Comparison of ENCODE assay signal across 7 mouse cellular contexts in the genomic region with DNA sequence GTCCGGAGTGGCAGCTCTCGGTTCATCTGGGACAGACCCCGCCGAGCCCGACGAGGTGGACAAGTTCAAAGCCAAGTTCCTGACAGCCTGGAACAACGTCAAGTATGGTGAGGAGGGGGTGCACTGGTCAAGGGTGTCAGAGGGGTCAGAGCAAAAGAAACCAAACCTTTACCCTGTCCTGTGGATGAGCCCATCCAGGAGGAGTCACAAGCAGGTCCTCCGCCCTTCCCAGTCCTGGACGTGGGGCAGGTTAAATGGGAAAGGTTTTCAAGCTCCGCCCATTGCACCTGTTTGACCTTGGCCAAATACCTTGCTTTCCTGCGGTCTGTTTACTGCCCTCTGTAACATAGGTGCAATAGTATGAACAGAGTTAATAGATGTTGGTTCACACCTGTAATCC. TPM values are rescaled to one million over a fixed set of nuclear protein-coding genes. Genes with fewer than 3 reads are reported as not detected.
A peak's percentile ranks its signal among the peaks of the same experiment; 100 is the strongest.
DNase-seq lines count a peak whose midpoint lies in the region; ATAC-seq and TF ChIP-seq lines count a peak whose summit lies in the region.

No protein-coding gene starts in this region.

- H3K4me3 ChIP-seq in CH12.LX (replicated peaks in 1 of 3; ENCODE audit: low read depth in 2 of 3, low read length in 2 of 3, poor library complexity in 1 of 3) (peak overlapping the region; percentile 77 to 86 (median 86)), G1E (ENCODE audit: low read depth, low read length) (peak overlapping the region; percentile 90)
- peak overlapping the region; percentile 82 for H3K4me3 ChIP-seq in hindbrain, embryonic 13.5 days
- H3K4me3 ChIP-seq in limb, embryonic 15.5 days = peak overlapping the region; percentile 95
- peak overlapping the region; percentile 80 for H3K4me3 ChIP-seq in small intestine, adult 2 months (ENCODE audit: low read depth, low read length)

- no peak for TF ChIP-seq CTCF in CH12.LX (conservative IDR thresholded peaks at IDR 0.05 in 1 of 2, IDR thresholded peaks at IDR 0.05 in 1 of 2; ENCODE audit: low read depth in 2 of 2, low read length in 2 of 2)
- TF ChIP-seq CTCF in G1E (IDR thresholded peaks at IDR 0.05; ENCODE audit: low read depth, low read length) = no peak
- TF ChIP-seq CTCF in small intestine, adult 2 months (IDR thresholded peaks at IDR 0.05; ENCODE audit: extremely low read depth, insufficient read length, insufficient replicate concordance, low read depth, low read length) = no peak

- no peak for TF ChIP-seq EP300 in CH12.LX (IDR thresholded peaks at IDR 0.05; ENCODE audit: low read length)

- no peak for DNase-seq in CH12.LX (ENCODE audit: extremely low read depth)
- no peak for DNase-seq in G1E (ENCODE audit: low spot score)
- no peak for DNase-seq in left cerebral cortex, postnatal 36 days (ENCODE audit: low spot score in 2 of 2)
- no peak for DNase-seq in urinary bladder, adult 18-20 months (ENCODE audit: low spot score in 2 of 2)

- peak overlapping the region; percentile 96 for H3K9ac ChIP-seq in CH12.LX (ENCODE audit: insufficient read depth, low read depth)
- peak overlapping the region; percentile 90 for H3K9ac ChIP-seq in hindbrain, embryonic 13.5 days
- peak overlapping the region; percentile 82 for H3K9ac ChIP-seq in limb, embryonic 15.5 days

- H3K79me2 ChIP-seq in CH12.LX (replicated peaks; ENCODE audit: control insufficient read depth, extremely low read depth, insufficient read depth, poor library complexity, severe bottlenecking) = peaks cover 6% of the 10 kb centered on the region

- dilution Hi-C loops in CH12.LX (cut with MboI; ENCODE audit: extremely low pct_ligation_motif_present, extremely low pct_unique_long_range_greater_than_20kb, low sequenced_read_pairs) = no loop called here

- H3K27me3 ChIP-seq in CH12.LX (replicated peaks) (no peaks in the 10 kb centered on the region), G1E (ENCODE audit: insufficient read depth, low read length) (no peaks in the 10 kb centered on the region)
- H3K27me3 ChIP-seq in hindbrain, embryonic 13.5 days = no peaks in the 10 kb centered on the region
- no peaks in the 10 kb centered on the region for H3K27me3 ChIP-seq in limb, embryonic 15.5 days
- H3K27me3 ChIP-seq in small intestine, adult 2 months (ENCODE audit: control insufficient read depth, insufficient read depth, low read length) = no peaks in the 10 kb centered on the region

- WGBS in hindbrain, embryonic 13.5 days = 6% methylated on average over 11 of the region's 11 CpGs
- 5% methylated on average over 11 of the region's 11 CpGs for WGBS in limb, embryonic 15.5 days
- WGBS in small intestine, adult 2 months = 1% methylated on average over 11 of the region's 11 CpGs

- H3K4me1 ChIP-seq in CH12.LX (ENCODE audit: control insufficient read depth in 1 of 2, insufficient read depth in 2 of 2) (peaks cover 0 to 27% of the 10 kb centered on the region in 2 experiments; a peak in 3 of 4 replicates), G1E (ENCODE audit: insufficient read depth, low read depth, low read length) (peaks cover 54% of the 10 kb centered on the region)
- peaks cover 25% of the 10 kb centered on the region for H3K4me1 ChIP-seq in hindbrain, embryonic 13.5 days (replicated peaks)
- peaks cover 25% of the 10 kb centered on the region for H3K4me1 ChIP-seq in limb, embryonic 15.5 days
- H3K4me1 ChIP-seq in small intestine, adult 2 months (ENCODE audit: control insufficient read depth, insufficient read depth, insufficient read length, low read length) = peaks cover 22% of the 10 kb centered on the region; the same call in 1 of the 2 replicates

- in situ Hi-C loops in CH12.LX (cut with MboI; ENCODE audit: low pct_ligation_motif_present, low pct_unique_long_range_greater_than_20kb, low sequenced_read_pairs) = no loop called here

- H3K9me3 ChIP-seq in CH12.LX (replicated peaks; ENCODE audit: low read length) (no peaks in the 10 kb centered on the region), G1E (replicated peaks) (no peaks in the 10 kb centered on the region)
- H3K9me3 ChIP-seq in hindbrain, embryonic 13.5 days = no peaks in the 10 kb centered on the region
- H3K9me3 ChIP-seq in limb, embryonic 15.5 days = no peaks in the 10 kb centered on the region

- H3K4me2 ChIP-seq in CH12.LX (ENCODE audit: insufficient read depth, low read depth, poor library complexity, severe bottlenecking) = peak overlapping the region; percentile 90
- peak overlapping the region; percentile 90 for H3K4me2 ChIP-seq in hindbrain, embryonic 13.5 days
- H3K4me2 ChIP-seq in limb, embryonic 15.5 days = peak overlapping the region; percentile 81

- ATAC-seq in G1E (ENCODE audit: extremely low read depth, insufficient number of reproducible peaks, low FRiP score, poor library complexity, severe bottlenecking) = no peak
- ATAC-seq in hindbrain, embryonic 13.5 days (ENCODE audit: low FRiP score) = peak; percentile 40; the same call in 1 of the 2 replicates
- no peak for ATAC-seq in limb, embryonic 15.5 days (ENCODE audit: insufficient number of reproducible peaks, low FRiP score, low TSS enrichment, low read depth)

- TF ChIP-seq RAD21 in CH12.LX (IDR thresholded peaks at IDR 0.05; ENCODE audit: low read depth, low read length) = no peak

- H3K36me3 ChIP-seq in CH12.LX (replicated peaks in 1 of 2; ENCODE audit: control insufficient read depth in 1 of 2, insufficient read depth in 1 of 2, low read length in 1 of 2) (peaks cover 19 to 37% of the 10 kb centered on the region in 2 experiments), G1E (replicated peaks) (peaks cover 43% of the 10 kb centered on the region)
- peaks cover 38% of the 10 kb centered on the region for H3K36me3 ChIP-seq in hindbrain, embryonic 13.5 days
- peaks cover 34% of the 10 kb centered on the region for H3K36me3 ChIP-seq in limb, embryonic 15.5 days
- peaks cover 34% of the 10 kb centered on the region for H3K36me3 ChIP-seq in small intestine, adult 2 months (ENCODE audit: control insufficient read depth, insufficient read depth, low read length)

- H3K27ac ChIP-seq in CH12.LX (ENCODE audit: insufficient read depth, low read depth) = no peak overlapping the region
- peak overlapping the region; percentile 79; the same call in 1 of the 2 replicates for H3K27ac ChIP-seq in hindbrain, embryonic 13.5 days
- peak overlapping the region; percentile 90 for H3K27ac ChIP-seq in limb, embryonic 15.5 days
- H3K27ac ChIP-seq in small intestine, adult 2 months (ENCODE audit: insufficient read depth, low read depth, low read length) = peak overlapping the region; percentile 79

- TF ChIP-seq POLR2A in CH12.LX (IDR thresholded peaks at IDR 0.05; ENCODE audit: low read depth, low read length) = no peak
- TF ChIP-seq POLR2A in small intestine, adult 2 months (IDR thresholded peaks at IDR 0.05; ENCODE audit: low read depth, low read length) = no peak; the same call in 1 of the 2 replicates

- intact Hi-C loops in left cerebral cortex, postnatal 36 days (cut with DNase I) = loop anchor here (2.0 kb wide), 1 partner anchor 27 kb away; the partner anchor contains the start of gene Keap1

RNA-seq across cellular contexts. Expression of gene Atg4d, which starts 0.5 kb away (rescaled TPM):
- 13.5 and 14.3 TPM in 2 replicates for total RNA-seq in CH12.LX (2012; rRNA removed)
- 10.3 and 10.9 TPM in 2 replicates for total RNA-seq in CH12.LX (2014; rRNA removed)
- polyA plus RNA-seq in CH12.LX (2012; ENCODE audit: insufficient read length, low read depth) = 7.7 and 9.4 TPM in 2 replicates
- 7.0 and 14.5 TPM in 2 replicates for total RNA-seq in G1E (2014; fragmentation: Nextera tagmentation)
- 9.1 and 11.0 TPM in 2 replicates for total RNA-seq in G1E (2017)
- polyA plus RNA-seq in G1E (2012) = 14.9 and 20.7 TPM in 2 replicates
- polyA plus RNA-seq in hindbrain, embryonic 13.5 days (2015; fragmentation: Nextera tagmentation; extraction: Ambion mirVana) = 51.1 and 51.8 TPM in 2 replicates
- 40.8 and 44.2 TPM in 2 replicates for polyA plus RNA-seq in limb, embryonic 15.5 days (2015; fragmentation: Nextera tagmentation; extraction: Ambion mirVana)
- polyA plus RNA-seq in small intestine, adult 2 months (2012; rRNA removed) = 70.1 and 144 TPM in 2 replicates
- total RNA-seq in left cerebral cortex, postnatal 36 days (2021) = 10 to 100 TPM; 47.1 to 48.8 TPM

RNA-seq across cellular contexts. Expression of gene S1pr5, which starts 17.4 kb away (rescaled TPM):
- total RNA-seq in CH12.LX (2012; rRNA removed) (not detected in 2 replicates), CH12.LX (2014; rRNA removed) (not detected in 2 replicates), G1E (2014; fragmentation: Nextera tagmentation) (not detected in 2 replicates), G1E (2017) (0.11 TPM in 1 of 2 replicates, not detected in the other)
- polyA plus RNA-seq in CH12.LX (2012; ENCODE audit: insufficient read length, low read depth) (not detected in 2 replicates), G1E (2012) (not detected in 2 replicates)
- polyA plus RNA-seq in hindbrain, embryonic 13.5 days (2015; fragmentation: Nextera tagmentation; extraction: Ambion mirVana) = 2.8 and 3.4 TPM in 2 replicates
- 6.2 and 6.3 TPM in 2 replicates for polyA plus RNA-seq in limb, embryonic 15.5 days (2015; fragmentation: Nextera tagmentation; extraction: Ambion mirVana)
- polyA plus RNA-seq in small intestine, adult 2 months (2012; rRNA removed) = 0.08 and 0.18 TPM in 2 replicates
- 10 to 100 TPM in 1 of 2 experiments, 1 to 10 TPM in 1; 6.6 to 14.2 TPM for total RNA-seq in left cerebral cortex, postnatal 36 days (2021)

RNA-seq across cellular contexts. Expression of gene Kri1, which starts 22.2 kb away (rescaled TPM):
- total RNA-seq in CH12.LX (2012; rRNA removed) = 55.5 and 62.6 TPM in 2 replicates
- total RNA-seq in CH12.LX (2014; rRNA removed) = 28.8 and 29.0 TPM in 2 replicates
- polyA plus RNA-seq in CH12.LX (2012; ENCODE audit: insufficient read length, low read depth) = 57.1 and 64.9 TPM in 2 replicates
- 45.4 and 52.7 TPM in 2 replicates for total RNA-seq in G1E (2014; fragmentation: Nextera tagmentation)
- 74.3 and 89.3 TPM in 2 replicates for total RNA-seq in G1E (2017)
- 46.2 and 56.6 TPM in 2 replicates for polyA plus RNA-seq in G1E (2012)
- polyA plus RNA-seq in hindbrain, embryonic 13.5 days (2015; fragmentation: Nextera tagmentation; extraction: Ambion mirVana) = 16.3 and 17.1 TPM in 2 replicates
- polyA plus RNA-seq in limb, embryonic 15.5 days (2015; fragmentation: Nextera tagmentation; extraction: Ambion mirVana) = 13.1 and 18.4 TPM in 2 replicates
- 9.1 and 9.6 TPM in 2 replicates for polyA plus RNA-seq in small intestine, adult 2 months (2012; rRNA removed)
- 10 to 100 TPM; 32.6 to 44.4 TPM for total RNA-seq in left cerebral cortex, postnatal 36 days (2021)

RNA-seq across cellular contexts. Expression of gene Cdkn2d, which starts 25.6 kb away (rescaled TPM):
- 9.7 and 12.6 TPM in 2 replicates for total RNA-seq in CH12.LX (2012; rRNA removed)
- total RNA-seq in CH12.LX (2014; rRNA removed) = 7.1 and 7.3 TPM in 2 replicates
- polyA plus RNA-seq in CH12.LX (2012; ENCODE audit: insufficient read length, low read depth) = 2.2 and 2.9 TPM in 2 replicates
- 15.4 and 35.8 TPM in 2 replicates for total RNA-seq in G1E (2014; fragmentation: Nextera tagmentation)
- total RNA-seq in G1E (2017) = 30.3 and 31.2 TPM in 2 replicates
- polyA plus RNA-seq in G1E (2012) = 14.3 and 17.4 TPM in 2 replicates
- polyA plus RNA-seq in hindbrain, embryonic 13.5 days (2015; fragmentation: Nextera tagmentation; extraction: Ambion mirVana) = 89.2 and 90.3 TPM in 2 replicates
- 55.3 and 60.1 TPM in 2 replicates for polyA plus RNA-seq in limb, embryonic 15.5 days (2015; fragmentation: Nextera tagmentation; extraction: Ambion mirVana)
- 11.0 and 27.1 TPM in 2 replicates for polyA plus RNA-seq in small intestine, adult 2 months (2012; rRNA removed)
- total RNA-seq in left cerebral cortex, postnatal 36 days (2021) = 10 to 100 TPM; 52.7 to 58.8 TPM

RNA-seq across cellular contexts. Expression of gene Keap1, which starts 26.4 kb away (rescaled TPM):
- total RNA-seq in CH12.LX (2012; rRNA removed) = 41.7 and 42.8 TPM in 2 replicates
- 16.2 and 18.4 TPM in 2 replicates for total RNA-seq in CH12.LX (2014; rRNA removed)
- 30.0 and 31.2 TPM in 2 replicates for polyA plus RNA-seq in CH12.LX (2012; ENCODE audit: insufficient read length, low read depth)
- total RNA-seq in G1E (2014; fragmentation: Nextera tagmentation) = 16.7 and 21.3 TPM in 2 replicates
- total RNA-seq in G1E (2017) = 46.4 and 48.1 TPM in 2 replicates
- polyA plus RNA-seq in G1E (2012) = 73.3 and 81.7 TPM in 2 replicates
- polyA plus RNA-seq in hindbrain, embryonic 13.5 days (2015; fragmentation: Nextera tagmentation; extraction: Ambion mirVana) = 61.8 and 64.7 TPM in 2 replicates
- 77.7 and 78.6 TPM in 2 replicates for polyA plus RNA-seq in limb, embryonic 15.5 days (2015; fragmentation: Nextera tagmentation; extraction: Ambion mirVana)
- polyA plus RNA-seq in small intestine, adult 2 months (2012; rRNA removed) = 56.6 and 103 TPM in 2 replicates
- total RNA-seq in left cerebral cortex, postnatal 36 days (2021) = 10 to 100 TPM; 52.7 to 60.8 TPM
